Mouse (Mus musculus) gastrocnemius, postnatal 25 days (tissue): ENCODE results near the gene BC030870. TPM values are rescaled to one million over a fixed set of nuclear protein-coding genes. Genes with fewer than 3 reads are reported as not detected.
A peak's percentile ranks its signal among the peaks of the same experiment; 100 is the strongest.
"Not testable (repeated sequence)": the region's sequence is repeated elsewhere in the genome, so short reads cannot be mapped to it uniquely, and the experiment has no call there.

ENCODE experiments used
- DNase-seq: peaks from one replicate; pipeline ENCODE4 v3.0.0; 2022
- long read RNA-seq, 2 experiments: library from polyadenylated mRNA; stranded (forward); transcript quantifications; one replicate each; pipeline ENCODE4 v2.0.0; 2021
- total RNA-seq, 2 experiments: library from RNA; stranded (reverse); gene quantifications; 1 replicate in 1 of 2; 2 replicates in 1 of 2; pipeline ENCODE4 v1.2.3; 2021

Gene BC030870
- total RNA-seq, result not detected
- long read RNA-seq, experiment 1, result 0 reads
- long read RNA-seq, experiment 2, result 0 reads

DNA sequence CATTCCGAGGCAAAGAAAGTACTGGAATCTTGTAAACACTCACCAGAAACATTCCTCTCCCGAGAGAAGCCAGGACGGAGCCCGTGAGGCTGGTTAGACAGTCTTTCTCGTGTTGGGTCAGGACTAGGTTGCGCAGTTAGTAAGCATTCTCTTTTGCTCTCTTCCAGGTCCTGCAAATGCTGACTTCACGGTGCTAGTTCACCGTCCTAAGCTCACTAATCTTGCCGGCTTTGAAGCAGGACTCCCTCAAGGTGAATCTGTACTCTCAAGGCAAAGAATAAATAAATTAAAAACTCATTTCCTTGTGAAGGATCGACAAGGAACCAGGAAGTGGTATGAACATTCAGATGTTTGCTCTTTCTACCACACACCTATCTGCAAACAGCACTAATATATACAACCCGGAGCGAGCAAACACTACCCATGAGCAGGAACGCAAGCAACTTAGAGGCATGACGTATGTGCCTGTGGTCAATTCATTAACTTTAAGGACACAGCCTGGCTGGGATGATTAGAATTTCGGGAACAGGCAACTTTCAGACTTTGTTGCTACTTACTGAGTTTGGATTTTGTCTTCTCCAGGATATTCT is at the start of gene BC030870:
TSS of gene BC030870 (minus strand) at position 365 of the 590 bp plus-strand sequence.
- DNase-seq, result no peak

DNA sequence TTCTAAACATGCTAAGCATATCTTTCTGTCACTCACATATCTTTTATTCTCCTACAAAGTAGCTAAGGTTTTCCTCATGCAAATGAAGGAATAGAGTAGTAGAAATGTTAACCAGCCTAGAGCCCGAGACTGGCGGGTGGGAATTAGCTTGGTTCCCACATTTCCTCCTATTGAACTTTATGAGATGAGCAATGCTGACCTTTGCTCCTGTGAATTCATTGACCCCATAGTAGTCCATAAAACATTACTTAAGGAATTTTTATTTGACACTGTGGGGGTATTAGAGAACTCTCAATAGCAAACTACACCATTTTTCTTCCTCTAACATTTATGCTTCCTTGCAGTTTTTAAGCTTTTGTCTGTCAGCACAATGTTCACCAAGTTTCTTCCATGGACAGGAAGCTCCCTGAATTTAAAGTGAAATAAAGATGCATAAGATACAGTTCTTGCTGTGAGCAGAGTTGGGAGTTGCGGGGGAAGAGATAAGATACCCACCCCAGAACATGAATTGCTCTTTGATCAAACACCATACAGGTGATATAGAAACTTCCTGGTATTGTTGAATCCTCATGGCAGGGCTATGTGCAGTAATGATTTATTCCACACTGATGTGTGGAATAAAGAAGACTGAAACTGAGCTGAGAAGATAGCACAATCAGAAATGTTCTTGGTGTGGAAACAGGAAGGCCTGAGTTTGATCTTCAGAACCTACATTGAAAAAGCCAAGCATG is 45.5 kb upstream of the BC030870 start:
- DNase-seq, result no peak

DNA sequence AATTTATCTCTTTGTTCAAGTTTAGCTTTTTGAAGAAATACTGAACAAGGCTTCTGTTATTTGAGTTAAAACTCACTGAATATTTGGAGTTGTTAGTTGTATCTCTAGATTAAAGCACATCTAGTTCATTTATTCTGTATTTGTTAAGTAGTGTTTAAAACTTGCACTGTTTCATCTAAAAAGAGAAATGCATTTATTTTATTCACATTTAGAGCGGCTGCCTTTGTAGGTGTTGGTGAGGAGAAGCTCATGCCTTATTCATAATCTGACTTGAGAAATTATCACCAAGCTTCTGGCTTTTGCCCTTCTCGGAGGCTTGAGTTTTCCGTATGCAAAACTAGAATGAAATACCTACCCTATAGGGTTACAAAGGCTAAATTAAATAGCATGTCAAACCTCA is 39.8 kb upstream of the BC030870 start:
- DNase-seq, result no peak

- DNase-seq, result not testable (repeated sequence)
These were observed 31.3 kb upstream of the BC030870 start for GRCm38 (mm10) chr8:65160676-65161075.

- DNase-seq, result no peak
These were observed 29.9 kb upstream of the BC030870 start for GRCm38 (mm10) chr8:65159096-65159748.

DNA sequence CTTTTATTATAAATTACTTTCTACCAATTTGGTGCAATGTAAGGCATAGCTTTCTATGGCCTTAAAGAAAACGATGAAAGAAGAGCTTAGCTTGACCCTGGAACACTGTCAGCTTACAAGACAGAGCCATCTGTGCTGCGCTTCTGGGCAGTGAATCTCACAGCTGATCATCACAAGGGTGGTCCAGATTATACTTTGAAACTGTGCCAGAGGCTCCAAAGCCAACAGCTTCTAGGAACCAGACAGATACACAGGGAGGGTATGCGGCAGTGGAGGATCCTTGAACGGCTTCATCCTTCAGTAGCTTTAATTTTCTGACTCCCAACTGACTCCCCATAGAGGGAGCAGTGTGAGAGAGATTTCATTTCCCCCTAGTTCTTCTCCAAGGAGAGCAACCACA is 28.5 kb upstream of the BC030870 start:
- no peak for DNase-seq

- DNase-seq, result no peak
These were observed 9.6 kb upstream of the BC030870 start for GRCm38 (mm10) chr8:65138830-65139466.

- DNase-seq, result no peak
These were observed 2.9 kb downstream of the BC030870 start for GRCm38 (mm10) chr8:65126454-65126853.

- DNase-seq, result no peak
These were observed 3.3 kb downstream of the BC030870 start for GRCm38 (mm10) chr8:65126014-65126413.

- no peak for DNase-seq
These were observed 17.3 kb downstream of the BC030870 start for GRCm38 (mm10) chr8:65112092-65112491.

DNA sequence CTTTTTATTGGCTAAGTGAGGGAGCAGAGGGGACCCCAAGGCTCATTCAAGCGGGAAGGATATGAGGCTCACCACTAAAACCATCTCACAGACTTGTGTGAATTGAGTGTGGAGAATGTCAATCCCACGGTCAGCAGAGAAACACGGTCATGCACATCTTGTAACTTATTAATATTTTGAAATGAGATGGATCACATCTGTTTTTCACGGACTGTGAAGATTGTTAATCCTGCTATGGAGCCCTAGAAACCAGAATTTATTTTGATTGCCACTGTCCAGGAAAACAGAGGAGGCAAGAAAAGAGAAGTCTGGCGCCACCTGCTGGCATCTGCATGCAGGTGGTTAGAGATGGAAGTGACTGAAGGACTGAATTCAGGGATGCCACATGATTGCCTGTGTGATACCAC is 19.1 kb downstream of the BC030870 start:
- peak; percentile 8 for DNase-seq

GRCm38 (mm10) chr8:65108936-65109335 is 20.4 kb downstream of the BC030870 start:
- no peak for DNase-seq

- DNase-seq, result no peak
These were observed 21.2 kb downstream of the BC030870 start for GRCm38 (mm10) chr8:65107936-65108718.

DNA sequence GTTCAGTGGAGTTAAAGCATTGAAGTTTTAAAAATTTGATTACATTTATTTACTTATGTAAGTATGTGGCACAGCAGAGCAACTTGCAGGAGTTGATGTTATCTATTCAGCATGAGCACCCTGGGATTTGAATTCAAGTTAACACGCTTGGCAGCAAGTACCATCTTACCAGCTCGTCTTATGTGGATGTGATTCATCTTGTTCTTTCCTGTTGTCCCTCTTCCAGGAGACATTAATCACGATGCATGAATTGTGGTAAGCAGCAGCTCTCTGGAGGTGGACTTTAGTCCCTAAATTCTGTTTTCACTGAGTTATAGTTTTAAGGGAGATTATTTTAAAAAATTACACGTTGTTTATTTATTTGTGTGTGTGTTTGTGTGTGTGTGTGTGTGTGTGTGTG is 25.3 kb downstream of the BC030870 start:
- no peak for DNase-seq

DNA sequence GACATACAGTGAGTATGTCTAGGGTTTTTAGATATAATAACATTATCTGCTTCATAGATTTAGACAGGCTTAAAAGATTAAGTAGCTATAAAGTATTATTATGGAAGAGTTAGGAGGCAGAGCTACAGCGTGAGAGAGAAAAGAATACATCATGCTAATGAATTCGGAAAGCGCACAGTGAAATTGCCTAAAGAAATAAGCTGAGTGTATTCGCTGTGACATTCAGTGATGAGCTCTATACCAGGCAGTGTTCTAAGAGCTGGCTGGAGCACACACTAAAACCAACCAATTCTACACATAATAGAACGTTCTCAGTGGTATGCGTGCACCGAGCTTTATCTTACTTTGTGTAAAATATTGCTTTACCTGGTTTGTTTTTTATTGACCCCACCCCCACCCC is 25.7 kb downstream of the BC030870 start:
- DNase-seq, result no peak

DNA sequence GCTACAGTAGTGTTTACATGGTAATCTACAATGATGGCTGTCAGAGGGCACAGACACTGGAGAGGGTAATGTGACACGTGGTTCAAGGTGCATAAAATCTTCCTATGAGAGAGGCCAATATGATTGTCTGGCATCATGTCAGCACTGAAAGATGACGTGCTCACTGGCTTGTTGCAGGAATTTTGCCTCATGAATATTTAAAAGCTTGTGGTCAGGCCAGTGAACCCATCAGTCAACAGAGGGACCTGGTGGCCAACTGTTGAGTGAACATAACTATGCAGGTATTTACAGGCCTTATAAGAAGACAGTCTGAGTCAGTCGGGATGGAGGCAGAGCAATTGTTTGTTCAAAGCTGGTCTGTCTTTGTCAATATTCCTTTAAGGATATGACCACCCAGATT is 29.6 kb downstream of the BC030870 start:
- DNase-seq, result no peak

GRCm38 (mm10) chr8:65097760-65098415 is 31.5 kb downstream of the BC030870 start:
- no peak for DNase-seq

- DNase-seq, result no peak
These were observed 39.6 kb downstream of the BC030870 start for GRCm38 (mm10) chr8:65089781-65090180.

DNA sequence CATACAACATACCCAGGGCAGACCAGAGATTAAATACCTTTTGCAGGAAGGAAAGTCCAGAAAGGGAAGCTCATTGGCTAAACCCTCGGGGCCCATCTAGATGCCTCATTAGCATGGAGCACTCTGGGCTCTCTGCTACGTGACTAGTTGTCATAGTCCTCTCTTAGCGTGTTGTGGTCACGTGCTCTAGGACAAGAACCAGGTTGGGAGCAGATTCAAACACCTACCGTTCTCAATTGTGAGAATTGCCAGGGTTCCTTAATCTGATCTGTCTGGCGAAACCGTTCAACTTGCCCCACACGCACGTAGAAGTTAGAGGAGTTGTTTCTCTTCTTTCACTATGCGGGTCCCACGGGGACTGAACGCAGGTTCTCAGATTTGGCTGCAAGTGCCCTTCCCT is 41.2 kb downstream of the BC030870 start:
- DNase-seq, result no peak

- peak; percentile 10 for DNase-seq
These were observed 41.7 kb downstream of the BC030870 start for GRCm38 (mm10) chr8:65087711-65088110.

DNA sequence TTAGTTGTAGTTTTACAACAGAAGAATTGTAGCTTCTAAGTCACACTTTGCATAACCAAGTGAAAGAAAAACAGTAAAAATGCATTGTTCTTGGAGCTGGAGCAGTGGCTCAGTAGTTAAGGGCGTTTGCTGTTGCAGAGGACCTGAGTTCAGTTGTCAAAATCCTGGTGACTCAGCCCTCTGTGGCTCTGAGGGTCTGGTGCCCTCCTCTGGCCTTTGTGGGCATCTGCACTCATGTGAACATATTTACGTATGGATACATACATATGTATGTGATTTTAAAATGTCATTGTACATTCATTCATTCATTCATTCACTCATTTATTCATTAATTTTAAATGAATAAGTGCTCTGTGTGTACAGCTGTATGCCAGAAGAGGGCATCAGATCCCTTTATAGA is 43.7 kb downstream of the BC030870 start:
- DNase-seq, result no peak

DNA sequence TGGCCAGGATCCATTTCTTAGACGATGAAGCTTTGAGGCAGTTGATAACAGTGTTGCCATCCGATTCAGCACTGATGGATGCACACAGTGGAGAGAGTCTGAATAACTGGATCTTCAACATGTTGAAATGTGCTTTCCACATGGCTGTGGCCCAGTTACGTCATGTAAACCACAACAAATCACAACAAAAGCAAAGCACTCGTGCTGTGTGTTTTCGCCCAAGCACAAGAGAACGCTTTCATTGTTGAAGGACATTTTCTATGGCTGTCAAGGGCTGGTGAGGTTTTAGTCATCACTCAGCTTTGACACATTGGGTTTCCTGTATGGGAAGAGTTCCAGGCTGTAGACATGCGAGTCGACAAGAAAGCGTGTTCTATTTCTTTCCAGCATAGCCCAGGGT is 48.6 kb downstream of the BC030870 start:
- DNase-seq, result no peak
